Mouse (Mus musculus) kidney, embryonic 16.5 days (tissue): ENCODE measurements around the gene Slc6a17. TPM values are rescaled to one million over a fixed set of nuclear protein-coding genes. Genes with fewer than 3 reads are reported as not detected.

Experiments used
- ATAC-seq: fragments of 200-750 bp; cut with Nextera tagmentation; 2 replicates; pipeline ENCODE4 v1.8.0; 2017; ENCODE audit warnings: moderate TSS enrichment; ENCODE audit not compliant: low FRiP score, low TSS enrichment
- H3K27ac ChIP-seq: fragments of 300-500 bp; sonication (generic); 2 replicates; pipeline ENCODE4 v1.5.1; 2014; ENCODE audit warnings: low read length
- H3K27me3 ChIP-seq: fragments of 300-500 bp; sonication (generic); 2 replicates; pipeline ENCODE4 v1.6.1; 2014; ENCODE audit warnings: low read length, control low read depth, mixed read lengths; ENCODE audit not compliant: insufficient read depth
- H3K36me3 ChIP-seq: fragments of 300-500 bp; sonication (generic); 2 replicates; pipeline ENCODE4 v1.6.1; 2014; ENCODE audit warnings: low read length, control low read depth, mixed read lengths; ENCODE audit not compliant: insufficient read depth
- H3K4me1 ChIP-seq: fragments of 300-500 bp; sonication (generic); 2 replicates; pipeline ENCODE4 v1.6.1; 2014; ENCODE audit warnings: low read length, control low read depth, mixed read lengths; ENCODE audit not compliant: insufficient read depth
- H3K4me2 ChIP-seq: fragments of 300-500 bp; sonication (generic); replicated peaks from 2 replicates; pipeline ENCODE4 v1.6.1; 2014; ENCODE audit warnings: low read depth, low read length
- H3K4me3 ChIP-seq: fragments of 300-500 bp; sonication (generic); 2 replicates; pipeline ENCODE4 v1.5.1; 2014; ENCODE audit warnings: mild to moderate bottlenecking, low read length
- H3K9ac ChIP-seq: fragments of 300-500 bp; sonication (generic); replicated peaks from 2 replicates; pipeline ENCODE4 v1.6.1; 2014; ENCODE audit warnings: low read length
- H3K9me3 ChIP-seq: fragments of 300-500 bp; sonication (generic); 2 replicates; pipeline ENCODE4 v1.6.1; 2016; ENCODE audit warnings: low read length, control low read depth
- WGBS: fragments of 180-500 bp; shearing (Covaris S2); extraction: QIAGEN DNeasy Blood & Tissue Kit; methylation state at CpG from one replicate; pipeline ENCODE4 v1.1.7; 2014; 5-methylcytosine and 5-hydroxymethylcytosine counted together
- polyA plus RNA-seq: library from polyadenylated mRNA; unstranded; fragments of >200 nt; fragmentation: Nextera tagmentation; extraction: Ambion mirVana; gene quantifications from 2 replicates; pipeline ENCODE4 v1.2.1, GENCODE M21; 2015

The Slc6a17 gene
- polyA plus RNA-seq, 1 experiment from 2014 or later, result 3.8 TPM

DNA sequence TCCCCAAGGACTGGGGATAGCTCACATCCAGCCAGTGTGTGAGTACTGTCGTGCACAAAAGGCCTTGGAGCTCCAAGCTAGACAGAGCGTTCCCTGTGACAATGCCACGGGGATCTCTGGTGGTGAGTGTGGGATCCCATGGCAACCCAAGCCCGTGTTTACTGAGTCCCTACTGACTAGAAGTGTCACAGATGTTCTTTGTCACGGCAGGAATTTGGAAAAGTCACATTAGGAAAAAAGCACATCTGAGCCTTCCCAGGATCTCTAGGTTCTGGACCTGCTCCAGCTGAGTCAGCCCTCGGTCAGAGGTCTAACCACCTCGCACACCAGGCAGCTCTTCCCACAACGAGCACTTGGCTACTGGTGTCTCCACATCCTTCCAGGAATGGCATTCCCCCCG, 84.2 kb downstream of the Slc6a17 start:
- Histone ChIP-seq H3K27me3 (no peaks in the 10 kb centered on the region), H3K4me1 (no peaks in the 10 kb centered on the region), H3K9ac (no peak overlapping the region), H3K36me3 (no peaks in the 10 kb centered on the region), H3K4me3 (no peak overlapping the region), H3K4me2 (no peak overlapping the region), H3K9me3 (no peaks in the 10 kb centered on the region), H3K27ac (no peak overlapping the region)
- ATAC-seq, result no peak
- WGBS, result 59% methylated on average over 9 of the region's 9 CpGs

GRCm38 (mm10) chr3:107431268-107431667, 86.5 kb downstream of the Slc6a17 start:
- Histone ChIP-seq H3K27ac (no peak overlapping the region), H3K36me3 (no peaks in the 10 kb centered on the region), H3K4me1 (no peaks in the 10 kb centered on the region), H3K9me3 (no peaks in the 10 kb centered on the region), H3K4me2 (no peak overlapping the region), H3K4me3 (no peak overlapping the region), H3K9ac (no peak overlapping the region), H3K27me3 (no peaks in the 10 kb centered on the region)
- ATAC-seq, result peak; percentile 41; the same call in 1 of the 2 replicates
- WGBS, result 10% methylated on average over 1 of the region's 1 CpGs

GRCm38 (mm10) chr3:107424258-107425041, 93.4 kb downstream of the Slc6a17 start:
- Histone ChIP-seq H3K27me3 (no peaks in the 10 kb centered on the region), H3K9me3 (no peaks in the 10 kb centered on the region), H3K36me3 (no peaks in the 10 kb centered on the region), H3K27ac (no peak overlapping the region), H3K4me2 (no peak overlapping the region), H3K4me3 (no peak overlapping the region), H3K9ac (no peak overlapping the region), H3K4me1 (no peaks in the 10 kb centered on the region)
- ATAC-seq, result no peak
- 69% methylated on average over 11 of the region's 11 CpGs for WGBS

GRCm38 (mm10) chr3:107420156-107420555, 97.7 kb downstream of the Slc6a17 start:
- H3K4me2 ChIP-seq, result no peak overlapping the region
- no peaks in the 10 kb centered on the region for H3K4me1 ChIP-seq
- 61% methylated on average over 2 of the region's 2 CpGs for WGBS
- H3K27ac ChIP-seq, result no peak overlapping the region
- no peak overlapping the region for H3K9ac ChIP-seq
- H3K27me3 ChIP-seq, result no peaks in the 10 kb centered on the region
- ATAC-seq, result no peak
- H3K4me3 ChIP-seq, result no peak overlapping the region
- H3K9me3 ChIP-seq, result no peaks in the 10 kb centered on the region
- H3K36me3 ChIP-seq, result no peaks in the 10 kb centered on the region

Other genes with a start within 250 kb of the Slc6a17 start
- gene Lamtor5, start 239.2 kb downstream of the Slc6a17 start, polyA plus RNA-seq, result 204 and 224 TPM in 2 replicates
- gene Slc16a4, start 226.8 kb downstream of the Slc6a17 start, polyA plus RNA-seq, result 13.4 and 13.6 TPM in 2 replicates
- 12.8 and 15.9 TPM in 2 replicates for gene Rbm15, start 184.3 kb downstream of the Slc6a17 start, polyA plus RNA-seq
- gene Kcnc4, start 58.5 kb downstream of the Slc6a17 start, polyA plus RNA-seq, result 0.15 and 0.24 TPM in 2 replicates
- not detected in 2 replicates for gene Ubl4b, start 37.1 kb upstream of the Slc6a17 start, polyA plus RNA-seq
- 0.09 TPM in 1 of 2 replicates, not detected in the other for gene Alx3, start 77.0 kb upstream of the Slc6a17 start, polyA plus RNA-seq
- not detected in 2 replicates for gene Gm10961, start 113.3 kb upstream of the Slc6a17 start, polyA plus RNA-seq
- gene Strip1, start 113.7 kb upstream of the Slc6a17 start, polyA plus RNA-seq, result 46.8 and 46.9 TPM in 2 replicates
- gene Ahcyl1, start 178.5 kb upstream of the Slc6a17 start, polyA plus RNA-seq, result 95.7 and 96.1 TPM in 2 replicates
- gene Csf1, start 242.5 kb upstream of the Slc6a17 start, polyA plus RNA-seq, result 9.0 and 9.4 TPM in 2 replicates